Mouse (Mus musculus) bone marrow, adult 2 months (tissue): ENCODE results near the gene Gas7.

ENCODE experiments used
- CTCF ChIP-seq: fragments of 200-500 bp; IDR thresholded peaks from 2 replicates; pipeline ENCODE4 v1.5.1; 2011; ENCODE audit warnings: low read length, control low read depth; ENCODE audit not compliant: control insufficient read depth, insufficient read depth
- POLR2A ChIP-seq: fragments of 200-500 bp; IDR thresholded peaks from 2 replicates; pipeline ENCODE4 v1.6.1; 2011; ENCODE audit warnings: low read depth, mild to moderate bottlenecking, control low read depth, low read length, borderline replicate concordance; ENCODE audit not compliant: control insufficient read depth

DNA sequence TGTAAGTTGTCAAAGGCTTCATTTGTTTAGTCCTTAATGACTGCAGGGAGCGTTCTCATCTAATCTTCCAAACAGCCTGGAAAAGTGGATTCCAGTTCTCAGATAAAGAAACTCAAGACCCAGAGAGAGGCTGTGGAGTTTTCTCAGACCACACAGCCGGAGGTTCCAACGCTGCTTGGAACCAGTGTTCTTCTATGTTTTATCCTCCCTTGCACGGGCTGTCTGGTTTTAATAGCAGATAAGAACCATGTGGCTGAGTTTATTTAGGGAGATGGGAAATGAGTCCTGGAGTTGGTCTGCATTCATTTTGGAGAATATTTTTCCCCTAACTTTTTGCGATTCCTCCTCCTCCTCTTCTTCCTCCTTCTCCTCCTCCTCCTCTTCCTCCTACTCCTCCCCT lies 26.5 kb downstream of the Gas7 start:
- no peak for TF ChIP-seq CTCF
- TF ChIP-seq POLR2A, result no peak
